Mouse (Mus musculus) left cerebral cortex, postnatal 25 days (tissue): ENCODE results near the gene Haus8. TPM values are rescaled to one million over a fixed set of nuclear protein-coding genes. Genes with fewer than 3 reads are reported as not detected.

Experiments
- total RNA-seq, 2 experiments: library from RNA; stranded (reverse); gene quantifications; 2 replicates each; pipeline ENCODE4 v1.2.3; 2021

The Haus8 gene
- total RNA-seq, 2 experiments from 2014 or later: 10.9 to 14.7 TPM

Other genes starting within 250 kb of the Haus8 start
- 10 to 100 TPM; 27.7 to 32.4 TPM for gene Myo9b, start 220 bp downstream of the Haus8 start, total RNA-seq
- gene Use1, start 93.9 kb upstream of the Haus8 start, total RNA-seq: 100 to 1,000 TPM in 1 of 2 experiments, 10 to 100 TPM in 1; 95.9 to 102 TPM
- gene Ocel1, start 98.4 kb upstream of the Haus8 start, total RNA-seq: 10 to 100 TPM; 14.8 to 18.6 TPM
- 10 to 100 TPM; 37.6 to 43.0 TPM for gene Nr2f6, start 109.0 kb upstream of the Haus8 start, total RNA-seq
- gene Ushbp1, start 122.9 kb upstream of the Haus8 start, total RNA-seq: 1 to 10 TPM; 4.9 to 5.0 TPM
- gene Babam1, start 123.9 kb upstream of the Haus8 start, total RNA-seq: 100 to 1,000 TPM; 111 to 117 TPM
- under 1 TPM; 0.28 to 0.41 TPM for gene Ankle1, start 133.1 kb upstream of the Haus8 start, total RNA-seq
- gene Abhd8, start 190.7 kb upstream of the Haus8 start, total RNA-seq: 100 to 1,000 TPM; 299 to 324 TPM
- gene Mrpl34, start 192.0 kb upstream of the Haus8 start, total RNA-seq: 10 to 100 TPM; 59.7 to 60.8 TPM
- 10 to 100 TPM; 80.9 to 84.8 TPM for gene Dda1, start 196.3 kb upstream of the Haus8 start, total RNA-seq
- gene Ano8, start 213.0 kb upstream of the Haus8 start, total RNA-seq: 10 to 100 TPM; 59.9 to 60.9 TPM
- gene Gtpbp3, start 215.2 kb upstream of the Haus8 start, total RNA-seq: 10 to 100 TPM; 28.6 to 33.2 TPM
- gene Plvap, start 238.8 kb upstream of the Haus8 start, total RNA-seq: 1 to 10 TPM; 5.7 to 6.6 TPM